Mouse (Mus musculus): ENCODE measurements around the gene Gm49391.
"Not testable (repeated sequence)": the region's sequence is repeated elsewhere in the genome, so short reads cannot be mapped to it uniquely, and the experiment has no call there.

Gm49391 gene

DNA sequence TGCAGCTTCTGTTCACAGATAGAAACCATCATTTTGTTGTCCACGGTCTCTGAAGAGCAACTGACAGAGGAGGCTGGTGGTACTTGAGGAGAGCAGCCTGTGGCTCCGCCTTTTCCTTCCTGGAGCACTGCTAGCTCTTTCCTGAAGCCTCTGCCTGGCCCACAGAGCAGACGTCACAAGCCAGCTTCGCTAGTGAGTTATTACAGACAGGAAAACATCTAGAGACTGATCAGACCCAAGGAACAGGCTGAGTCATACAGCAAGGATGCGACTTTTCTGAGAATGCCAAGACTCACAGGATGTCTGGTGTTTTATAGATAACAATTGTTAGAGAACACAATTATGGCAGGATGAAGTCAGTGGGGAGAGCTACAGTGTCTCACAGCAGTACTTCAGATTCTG, at the start of gene Gm49391, which contains the start of gene Ctla2a:
Gene Gm49391 (minus strand): TSS at position 72 of the 402 bp plus-strand sequence.
Gene Ctla2a (minus strand): TSS at position 126 of the 402 bp plus-strand sequence.
- DNase-seq, result no peak

DNA sequence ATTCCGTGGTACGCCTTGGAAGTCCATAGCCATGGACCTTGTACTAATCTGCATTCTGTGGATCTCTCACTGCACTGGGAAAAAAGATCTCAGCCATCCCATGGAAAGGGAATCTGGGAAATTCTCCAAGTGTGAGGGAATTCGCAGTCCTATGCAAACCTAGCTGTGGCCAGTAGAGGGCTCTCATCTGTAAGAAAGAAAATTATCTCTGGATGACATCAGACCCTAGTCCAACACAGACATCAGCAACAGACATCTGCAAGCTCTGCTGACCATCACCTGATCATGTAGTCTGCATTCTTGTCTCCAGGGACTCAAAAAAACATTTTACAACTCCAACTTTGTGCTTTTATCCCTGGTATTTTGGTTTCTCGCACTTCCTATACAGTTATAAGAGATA, 35.9 kb upstream of the Gm49391 start:
- DNase-seq, result not testable (repeated sequence)

DNA sequence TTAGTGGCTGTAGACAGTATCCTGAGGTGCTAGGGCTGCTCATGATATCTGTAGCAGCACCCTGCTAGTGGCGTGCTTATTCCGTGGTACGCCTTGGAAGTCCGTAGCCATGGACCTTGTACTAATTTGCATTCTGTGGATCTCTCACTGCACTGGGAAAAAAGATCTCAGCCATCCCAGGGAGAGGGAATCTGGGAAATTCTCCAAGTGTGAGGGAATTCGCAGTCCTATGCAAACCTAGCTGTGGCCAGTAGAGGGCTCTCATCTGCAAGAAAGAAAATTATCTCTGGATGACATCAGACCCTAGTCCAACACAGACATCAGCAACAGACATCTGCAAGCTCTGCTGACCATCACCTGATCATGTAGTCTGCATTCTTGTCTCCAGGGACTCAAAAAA, 27.6 kb upstream of the Gm49391 start:
- DNase-seq, result not testable (repeated sequence)

DNA sequence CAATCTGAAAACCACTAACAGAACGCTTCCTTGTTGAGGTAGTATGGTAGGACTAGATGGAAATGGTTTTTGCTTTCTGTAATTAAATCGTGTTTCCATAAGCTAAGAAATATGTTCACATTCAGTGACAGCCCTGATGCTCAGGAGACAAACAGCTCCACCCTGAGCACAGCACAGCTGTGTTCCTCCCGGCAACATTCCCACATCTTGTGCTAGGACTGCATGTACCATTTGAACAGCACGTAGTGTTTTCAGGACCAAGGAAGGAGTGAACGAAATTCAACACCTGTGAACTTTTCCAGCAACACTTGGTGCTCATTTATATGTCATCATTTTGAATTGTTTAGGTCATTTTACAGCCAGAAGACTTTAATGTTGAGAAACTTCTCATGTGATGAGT, 25.3 kb upstream of the Gm49391 start:
- DNase-seq, result no peak

DNA sequence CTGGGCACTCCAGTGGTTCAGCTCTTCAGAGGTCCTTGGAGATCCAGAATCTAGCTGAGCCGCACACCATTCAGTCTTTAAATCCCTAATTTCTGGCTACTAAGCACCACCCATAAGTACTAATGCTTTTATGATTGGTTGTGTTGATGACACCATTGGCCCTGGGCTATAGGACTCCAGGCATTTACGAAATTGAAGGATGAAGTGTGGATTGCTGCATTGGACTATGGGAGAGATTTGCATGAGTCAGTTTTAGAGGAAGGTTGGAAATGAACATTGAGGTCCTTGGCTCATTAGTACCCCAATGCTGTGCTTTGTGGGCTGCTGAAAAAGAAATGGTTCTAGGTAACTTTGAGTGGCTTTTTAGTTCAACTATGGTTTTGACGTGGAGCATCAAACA, 5.5 kb upstream of the Gm49391 start, which contains the start of gene Tpbpa:
Gene Tpbpa (minus strand): TSS at position 101 of the 400 bp plus-strand sequence.
- not testable (repeated sequence) for DNase-seq

DNA sequence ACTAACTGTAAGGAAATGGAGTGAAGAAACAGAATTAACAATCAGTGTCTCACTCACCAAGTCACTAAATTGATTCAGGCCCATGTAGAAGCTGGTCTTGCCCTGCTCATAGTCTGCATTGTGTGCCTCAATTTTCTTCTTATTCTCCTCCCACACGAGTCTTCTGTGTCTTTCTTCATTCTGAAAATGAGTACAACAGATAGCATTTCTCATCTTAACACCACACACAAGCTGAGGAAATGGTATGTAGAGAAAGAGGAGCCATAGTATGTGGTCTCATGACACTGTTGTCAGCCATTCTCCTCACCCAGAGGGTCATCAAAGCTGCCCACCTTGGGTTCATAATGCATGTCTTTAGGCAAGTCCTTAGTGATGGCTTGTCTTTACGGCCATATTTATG, 881 bp downstream of the Gm49391 start, which contains the start of gene Gm49393:
Gene Gm49393 (minus strand): TSS at position 101 of the 400 bp plus-strand sequence.
- not testable (repeated sequence) for DNase-seq

DNA sequence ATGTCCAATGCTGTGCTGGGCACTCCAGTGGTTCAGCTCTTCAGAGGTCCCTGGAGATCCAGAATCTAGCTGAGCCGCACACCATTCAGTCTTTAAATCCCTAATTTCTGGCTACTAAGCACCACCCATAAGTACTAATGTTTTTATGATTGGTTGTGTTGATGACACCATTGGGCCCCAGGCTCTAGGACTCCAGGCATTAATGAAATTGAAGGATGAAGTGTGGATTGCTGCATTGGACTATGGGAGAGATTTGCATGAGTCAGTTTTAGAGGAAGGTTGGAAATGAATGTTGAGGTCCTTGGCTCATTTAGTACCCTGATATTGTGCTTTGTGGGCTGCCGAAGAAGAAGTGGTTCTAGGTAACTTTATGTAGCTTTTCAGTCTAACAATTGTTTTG, 31.6 kb downstream of the Gm49391 start, which contains the start of gene Tpbpb:
Gene Tpbpb (minus strand): TSS at position 101 of the 400 bp plus-strand sequence.
- not testable (repeated sequence) for DNase-seq

DNA sequence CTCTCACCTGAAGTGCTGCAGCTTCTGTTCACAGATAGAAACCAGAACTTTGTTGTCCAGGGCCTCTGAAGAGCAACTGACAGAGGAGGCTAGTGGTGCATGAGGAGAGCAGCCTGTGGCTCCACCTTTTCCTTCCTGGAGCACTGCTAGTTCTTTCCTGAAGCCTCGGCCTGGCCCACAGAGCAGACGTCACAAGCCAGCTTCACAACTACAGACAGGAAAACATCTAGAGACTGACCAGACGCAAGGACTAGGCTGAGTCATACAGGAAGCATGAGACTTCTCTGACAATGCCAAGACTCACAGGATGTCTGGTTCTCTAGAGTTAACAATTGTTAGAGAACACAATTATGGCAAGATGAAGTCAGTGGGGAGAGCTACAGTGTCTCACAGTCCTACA, 39.0 kb downstream of the Gm49391 start, which contains the start of gene Ctla2b:
Gene Ctla2b (minus strand): TSS at position 120 of the 400 bp plus-strand sequence.
- peak; percentile 9 to 14 for DNase-seq

DNA sequence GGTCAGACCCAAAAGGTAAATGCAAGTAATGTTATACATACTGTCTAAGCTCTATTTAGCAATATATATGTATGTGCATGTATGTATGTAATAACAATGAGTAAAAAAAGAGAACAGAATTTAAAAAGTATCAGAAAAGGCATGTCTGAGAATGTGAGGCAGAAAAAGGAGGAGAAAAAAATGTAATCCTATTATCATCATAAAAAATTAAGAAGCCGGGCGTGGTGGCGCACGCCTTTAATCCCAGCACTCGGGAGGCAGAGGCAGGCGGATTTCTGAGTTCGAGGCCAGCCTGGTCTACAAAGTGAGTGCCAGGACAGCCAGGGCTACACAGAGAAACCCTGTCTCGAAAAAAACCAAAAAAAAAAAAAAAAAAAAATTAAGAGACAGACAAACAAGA, 39.6 kb downstream of the Gm49391 start, which contains the start of gene Gm49392:
Gene Gm49392 (minus strand): TSS at position 101 of the 400 bp plus-strand sequence.
- DNase-seq, result not testable (repeated sequence)

DNA sequence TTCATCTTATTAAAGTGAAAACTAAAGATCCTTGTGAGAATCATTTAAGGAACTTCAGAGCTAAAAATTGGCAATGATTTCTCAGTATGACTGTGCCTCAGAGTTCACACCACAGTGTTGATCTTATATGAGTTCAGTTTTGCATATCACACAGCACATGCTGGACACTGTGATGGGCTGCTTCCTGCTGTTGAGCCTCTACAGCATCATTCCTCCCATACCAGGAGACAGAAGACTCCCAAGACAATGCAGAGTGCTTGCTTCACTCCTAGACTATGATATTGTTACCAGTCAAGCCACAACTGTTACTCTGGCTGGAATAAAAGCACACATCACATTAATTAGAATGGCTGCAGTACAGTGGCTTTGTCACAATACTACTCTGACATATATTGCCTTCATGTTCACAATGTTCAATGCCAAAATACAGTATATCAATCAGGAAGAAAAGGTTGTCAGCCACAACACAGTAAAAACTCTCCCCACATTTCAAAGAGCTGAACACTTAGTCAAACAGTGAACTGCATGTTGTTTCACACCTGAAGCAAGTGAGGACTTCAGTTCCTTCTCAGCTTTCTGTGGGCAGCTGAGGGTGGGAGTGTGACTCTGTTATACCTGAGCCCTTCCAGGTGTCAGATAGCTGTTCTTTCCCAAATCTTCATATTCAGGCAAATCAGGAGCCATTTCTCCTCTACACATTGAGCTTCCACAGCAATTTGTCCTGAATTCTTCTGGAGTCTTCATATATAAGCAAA, 40.8 kb downstream of the Gm49391 start:
- DNase-seq, result no peak

DNA sequence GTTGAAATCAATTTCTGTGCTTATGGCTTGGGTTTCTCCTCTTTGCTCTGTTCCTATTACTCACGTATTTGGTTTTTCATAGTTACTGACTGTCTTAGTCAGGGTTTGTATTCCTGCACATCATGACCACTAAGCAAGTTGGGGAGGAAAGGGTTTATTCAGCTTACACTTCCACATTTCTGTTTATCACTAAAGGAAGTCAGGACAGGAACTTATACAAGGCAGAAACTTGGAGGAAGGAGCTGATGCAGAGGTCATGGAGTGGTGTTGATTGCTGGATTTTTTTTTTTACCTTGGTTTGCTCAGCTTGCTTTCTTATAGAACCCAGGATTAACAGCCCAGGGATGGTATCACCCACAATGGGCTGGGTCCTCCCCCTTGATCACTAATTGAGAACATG, 44.1 kb downstream of the Gm49391 start:
- no peak for DNase-seq

DNA sequence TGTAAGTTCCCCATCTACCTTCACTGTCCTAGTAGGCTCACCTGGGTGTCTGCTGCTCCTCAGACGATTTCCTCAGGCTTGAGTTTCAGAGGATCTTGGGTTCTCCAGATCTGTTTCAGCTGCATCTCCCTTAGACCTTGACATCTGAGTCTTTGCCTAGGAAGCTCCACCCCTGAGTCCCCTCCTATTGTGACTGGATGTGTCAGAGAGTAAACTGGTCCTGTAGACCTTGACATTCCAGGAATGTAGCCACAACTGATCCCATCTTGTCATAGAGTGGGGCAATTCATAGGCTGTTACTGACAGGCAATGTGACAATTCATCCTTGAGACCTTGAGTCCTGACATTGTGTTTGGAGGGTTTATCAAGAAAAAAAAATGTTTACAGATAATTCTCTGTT, 72.1 kb downstream of the Gm49391 start, which contains the start of gene 4930486L24Rik:
Gene 4930486L24Rik (minus strand): TSS at position 195 of the 400 bp plus-strand sequence.
- no peak for DNase-seq

DNA sequence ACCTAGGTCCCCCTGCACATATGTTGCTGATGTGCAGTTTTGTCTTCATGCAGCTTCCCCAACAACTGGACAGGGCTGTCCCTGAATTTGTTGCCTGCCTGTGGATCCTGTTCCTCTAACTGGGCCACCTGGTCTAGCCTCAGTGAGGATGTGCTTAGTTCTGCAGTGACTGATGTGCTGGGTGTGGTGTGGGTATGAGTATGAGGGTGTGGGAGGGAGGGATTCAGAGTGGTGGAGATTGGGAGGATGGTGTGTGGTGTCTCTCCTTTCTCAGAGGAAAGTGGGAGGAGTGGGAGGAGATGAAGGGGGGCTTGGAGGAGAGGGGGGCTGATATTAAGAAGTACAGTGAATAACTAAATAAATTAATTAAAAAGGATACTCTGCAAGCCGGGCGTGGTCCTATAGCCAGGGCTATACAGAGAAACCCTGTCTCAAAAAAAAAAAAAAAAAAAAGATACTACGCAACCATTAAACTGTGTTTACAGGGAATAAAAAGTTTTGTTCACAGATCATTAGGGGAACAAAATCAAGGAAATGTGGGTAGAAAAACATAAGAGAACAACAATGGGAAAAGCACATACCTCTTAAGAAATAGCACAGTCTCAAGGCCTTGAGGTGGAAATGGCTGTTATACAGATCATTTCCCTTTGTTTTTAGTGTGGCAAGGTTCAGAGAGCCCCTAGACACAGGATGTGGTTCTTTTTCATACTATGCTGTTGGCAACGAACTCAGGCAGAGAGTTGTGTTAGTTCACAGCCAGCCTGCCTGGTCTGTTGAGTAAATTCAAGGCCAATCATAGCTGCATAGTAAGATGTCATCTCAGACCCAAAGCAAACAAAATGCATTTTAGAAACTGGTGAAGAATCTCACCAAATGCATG, 87.9 kb downstream of the Gm49391 start:
- DNase-seq, result no peak

Measured in spleen, adult 18-20 months (tissue).